Mouse (Mus musculus): ENCODE data around the gene Kdelc1. TPM values are rescaled to one million over a fixed set of nuclear protein-coding genes. Genes with fewer than 3 reads are reported as not detected.

The Kdelc1 gene
- polyA plus RNA-seq, 1 experiment from 2014 or later = 77.7 TPM

DNA sequence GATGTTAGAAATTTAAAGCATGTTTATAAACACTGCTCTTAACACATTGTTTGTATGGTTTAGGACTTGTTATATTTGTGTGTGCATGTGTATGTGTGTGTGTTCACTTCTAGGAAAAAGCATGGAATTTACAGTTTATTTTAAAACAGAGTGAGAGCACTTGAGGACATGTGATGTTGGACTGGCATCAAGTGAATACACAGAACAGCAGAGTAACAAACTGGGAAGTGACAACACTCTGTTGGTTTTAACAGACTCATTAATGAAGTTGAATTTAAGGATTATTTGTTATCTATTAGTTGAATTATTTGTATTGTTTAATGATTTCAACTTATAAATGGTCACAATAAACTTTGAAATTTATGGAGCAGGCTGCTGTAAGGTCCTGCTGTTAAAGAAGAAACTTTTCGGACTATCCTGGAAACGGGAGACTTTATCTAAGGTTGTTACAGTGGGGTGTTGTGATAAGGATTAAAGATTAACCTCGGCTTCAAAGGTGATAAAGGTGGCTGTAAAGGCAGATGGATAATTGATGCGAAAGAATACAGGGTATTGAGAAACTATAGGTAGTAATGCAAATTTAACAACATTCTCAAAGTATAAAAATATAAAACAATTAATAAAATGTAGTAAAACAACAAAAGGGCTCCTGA is 11.4 kb upstream of the Kdelc1 start:
- peaks cover 61% of the 10 kb centered on the region for H3K36me3 ChIP-seq
- no peak overlapping the region for H3K9ac ChIP-seq (replicated peaks)
- H3K27me3 ChIP-seq = no peaks in the 10 kb centered on the region

DNA sequence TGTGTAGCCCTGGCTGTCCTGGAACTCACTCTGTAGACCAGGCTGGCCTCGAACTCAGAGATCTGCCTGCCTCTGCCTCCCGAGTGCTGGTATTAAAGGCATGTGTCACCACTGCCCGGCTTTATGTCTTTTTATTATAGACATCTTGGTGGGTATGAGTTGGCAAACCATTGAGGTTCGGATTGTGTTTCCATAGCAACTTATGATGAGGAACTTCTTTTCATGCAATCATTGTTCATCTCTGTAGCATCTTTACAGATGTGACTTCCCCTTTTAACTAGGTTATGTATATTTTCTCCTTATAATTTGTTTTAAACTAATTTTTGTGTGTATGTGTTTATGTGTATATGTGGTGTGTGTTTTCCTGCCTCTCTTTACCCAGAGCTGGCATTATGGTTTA is 7.0 kb upstream of the Kdelc1 start:
- Histone ChIP-seq H3K36me3 (peaks cover 53% of the 10 kb centered on the region), H3K9me3 (no peaks in the 10 kb centered on the region), H3K9ac (replicated peaks) (no peak overlapping the region), H3K4me2 (no peak overlapping the region), H3K4me3 (replicated peaks) (no peak overlapping the region), H3K27me3 (no peaks in the 10 kb centered on the region), H3K4me1 (replicated peaks) (0 out of 2 replicates have a peak, but pooled peaks cover 5% of the 10 kb centered on the region), H3K27ac (no peak overlapping the region)
- no peak for ATAC-seq (ENCODE audit: insufficient number of reproducible peaks, insufficient read depth, low FRiP score, low TSS enrichment, low read depth)
- 96% methylated on average over 4 of the region's 4 CpGs for WGBS

More for the DNA sequence above, 11.4 kb upstream of the Kdelc1 start:
- Histone ChIP-seq H3K4me1 (replicated peaks) (no peaks in the 10 kb centered on the region), H3K27ac (no peak overlapping the region), H3K9me3 (no peaks in the 10 kb centered on the region), H3K4me2 (no peak overlapping the region), H3K4me3 (replicated peaks) (no peak overlapping the region)
- WGBS = 91% methylated on average over 4 of the region's 4 CpGs
- ATAC-seq (ENCODE audit: insufficient number of reproducible peaks, insufficient read depth, low FRiP score, low TSS enrichment, low read depth) = no peak

DNA sequence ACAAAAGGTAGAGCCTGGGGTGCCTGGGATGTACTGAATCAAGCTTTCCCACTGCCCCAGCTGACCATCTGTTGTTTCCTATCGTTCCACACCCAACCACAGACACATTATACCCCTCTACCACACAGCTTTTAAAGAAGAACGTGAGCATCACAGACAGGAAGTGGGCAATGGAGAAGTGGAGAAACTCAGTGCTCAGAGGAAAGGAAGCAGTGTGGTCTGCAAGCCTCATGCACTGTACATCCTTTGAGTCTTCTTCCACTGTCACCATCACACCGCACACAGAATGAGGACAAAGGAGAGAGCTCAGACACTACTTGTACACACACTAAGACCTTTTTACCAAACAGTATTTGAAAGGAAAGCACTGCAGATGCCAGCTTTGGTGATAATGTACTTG is 3.6 kb upstream of the Kdelc1 start:
- Histone ChIP-seq H3K27ac (no peak overlapping the region), H3K9me3 (no peaks in the 10 kb centered on the region), H3K36me3 (peaks cover 25% of the 10 kb centered on the region), H3K9ac (replicated peaks) (no peak overlapping the region), H3K4me2 (no peak overlapping the region), H3K4me3 (replicated peaks) (no peak overlapping the region), H3K27me3 (no peaks in the 10 kb centered on the region), H3K4me1 (replicated peaks) (peaks cover 8% of the 10 kb centered on the region)
- no peak for ATAC-seq (ENCODE audit: insufficient number of reproducible peaks, insufficient read depth, low FRiP score, low TSS enrichment, low read depth)
- 85% methylated on average over 3 of the region's 3 CpGs for WGBS

DNA sequence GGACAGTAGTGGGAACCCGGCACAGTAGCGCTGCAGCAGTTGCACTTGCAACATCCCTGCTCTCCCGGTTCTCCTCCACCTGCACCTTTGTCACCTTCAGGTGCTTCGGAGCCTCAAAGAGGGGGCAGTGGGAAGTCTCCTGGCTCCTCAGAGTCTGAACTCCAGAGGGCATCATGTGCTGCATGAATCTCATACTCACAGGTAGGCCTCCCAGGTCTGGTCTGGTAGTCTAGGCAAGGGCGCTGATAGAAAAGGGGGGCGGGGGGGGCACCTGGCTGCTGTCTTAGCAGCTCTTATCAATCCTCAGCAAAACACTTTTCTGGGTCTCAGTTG is 1.4 kb upstream of the Kdelc1 start:
- Histone ChIP-seq H3K27me3 (no peaks in the 10 kb centered on the region), H3K4me1 (replicated peaks) (peaks cover 8% of the 10 kb centered on the region), H3K27ac (peak overlapping the region; percentile 96), H3K4me3 (replicated peaks) (peak overlapping the region; percentile 77), H3K4me2 (peak overlapping the region; percentile 74), H3K9ac (replicated peaks) (peak overlapping the region; percentile 86), H3K36me3 (peaks cover 24% of the 10 kb centered on the region), H3K9me3 (no peaks in the 10 kb centered on the region)
- 3% methylated on average over 6 of the region's 6 CpGs for WGBS
- ATAC-seq (ENCODE audit: insufficient number of reproducible peaks, insufficient read depth, low FRiP score, low TSS enrichment, low read depth) = peak; percentile 6; the same call in 1 of the 2 replicates

DNA sequence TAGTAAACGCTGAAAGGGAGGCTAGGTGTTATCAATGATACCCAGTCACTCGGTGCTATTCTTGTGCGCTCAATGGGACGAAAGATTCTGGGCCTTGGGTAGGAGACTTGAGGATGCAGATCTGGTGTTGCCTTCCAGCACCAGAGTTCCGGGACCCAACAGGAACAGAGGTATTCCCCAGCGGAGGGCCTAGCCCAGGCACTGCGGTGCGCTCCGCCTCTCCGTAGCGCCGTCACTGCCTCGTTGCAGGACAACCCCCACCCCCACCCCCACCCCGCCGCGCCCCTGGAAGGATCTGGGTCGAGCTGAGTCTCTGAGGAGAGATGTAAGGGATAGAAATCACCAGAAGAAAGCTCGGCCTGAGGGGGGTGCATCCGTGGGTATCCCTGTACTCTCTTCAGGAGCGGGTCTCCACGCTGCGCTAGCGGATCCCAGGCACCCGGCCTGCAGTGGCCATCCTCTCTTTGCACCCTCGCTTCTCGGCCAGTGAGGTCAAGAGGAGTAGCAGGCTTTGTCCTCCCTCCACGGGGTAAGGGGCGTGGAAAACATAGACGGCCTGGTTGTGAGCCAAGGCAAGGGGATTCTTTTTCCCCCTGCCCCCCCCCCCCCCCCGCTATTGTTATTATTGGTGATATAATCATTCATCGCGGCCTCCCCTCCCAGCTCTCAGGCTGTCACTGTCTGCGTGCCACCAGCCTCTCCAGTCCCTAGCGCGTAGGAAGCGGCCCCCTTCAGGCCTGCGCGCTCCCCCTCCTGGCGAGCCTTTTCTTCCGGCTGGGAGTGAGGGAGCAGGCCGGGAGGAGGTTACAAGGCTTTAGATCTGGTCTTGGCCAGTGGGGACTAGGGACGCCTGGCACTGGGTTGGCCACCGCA is 829 bp upstream of the Kdelc1 start:
- Histone ChIP-seq H3K4me1 (replicated peaks) (peaks cover 8% of the 10 kb centered on the region), H3K9ac (replicated peaks) (peak overlapping the region; percentile 86), H3K27ac (peak overlapping the region; percentile 96), H3K27me3 (no peaks in the 10 kb centered on the region), H3K36me3 (peaks cover 26% of the 10 kb centered on the region), H3K9me3 (no peaks in the 10 kb centered on the region), H3K4me2 (peak overlapping the region; percentile 74), H3K4me3 (replicated peaks) (peak overlapping the region; percentile 77)
- WGBS = under 1% methylated on average over 43 of the region's 43 CpGs
- ATAC-seq (ENCODE audit: insufficient number of reproducible peaks, insufficient read depth, low FRiP score, low TSS enrichment, low read depth) = peak; percentile 83

DNA sequence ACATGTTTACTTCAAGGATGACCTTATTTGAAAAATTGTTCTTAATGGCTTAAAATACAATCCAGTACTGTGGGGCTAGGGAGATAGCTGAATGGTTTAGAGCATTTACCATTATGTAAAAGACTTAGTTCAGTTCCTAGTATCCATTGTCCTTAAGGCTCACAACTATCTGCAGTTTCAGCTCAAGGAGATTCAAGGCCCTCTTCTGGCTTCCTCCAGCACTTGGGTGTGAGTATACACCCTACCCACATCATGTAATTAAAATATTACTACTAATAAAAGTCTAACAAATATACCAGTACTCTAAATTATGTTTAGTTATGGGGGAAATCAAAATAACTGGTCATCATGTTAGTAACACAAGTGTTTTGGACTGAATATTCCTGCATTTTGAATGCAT is 1.0 kb downstream of the Kdelc1 start:
- peak overlapping the region; percentile 74 for H3K4me2 ChIP-seq
- H3K36me3 ChIP-seq = peaks cover 35% of the 10 kb centered on the region
- H3K9ac ChIP-seq (replicated peaks) = 0 out of 2 replicates have a peak overlapping the region, but pooled peaks have one; percentile 28
- peak overlapping the region; percentile 77 for H3K4me3 ChIP-seq (replicated peaks)
- no peak overlapping the region for H3K27ac ChIP-seq
- H3K9me3 ChIP-seq = no peaks in the 10 kb centered on the region
- no peaks in the 10 kb centered on the region for H3K27me3 ChIP-seq
- H3K4me1 ChIP-seq (replicated peaks) = peaks cover 8% of the 10 kb centered on the region
- no peak for ATAC-seq (ENCODE audit: insufficient number of reproducible peaks, insufficient read depth, low FRiP score, low TSS enrichment, low read depth)

DNA sequence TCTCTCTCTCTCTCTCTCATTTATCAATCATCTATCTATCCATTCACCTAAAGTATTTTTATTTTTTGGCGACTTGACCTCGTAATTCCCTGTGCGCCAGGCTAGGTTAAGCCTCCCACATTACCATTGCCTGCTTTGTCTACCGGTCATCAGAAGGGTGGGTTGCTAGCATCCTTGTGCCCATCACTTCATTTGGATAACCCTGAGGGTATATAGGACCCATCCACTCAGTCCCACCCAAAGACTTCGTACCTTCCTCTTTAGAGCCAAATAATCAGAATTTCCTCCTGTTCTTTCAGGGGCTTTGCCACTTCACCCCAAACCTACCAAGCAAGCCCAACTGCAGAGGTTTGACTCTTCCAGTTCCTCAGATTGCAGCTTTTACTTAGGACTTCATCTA is 15.7 kb downstream of the Kdelc1 start:
- no peak for ATAC-seq (ENCODE audit: insufficient number of reproducible peaks, insufficient read depth, low FRiP score, low TSS enrichment, low read depth)
- Histone ChIP-seq H3K4me1 (replicated peaks) (peaks cover 11% of the 10 kb centered on the region), H3K4me3 (replicated peaks) (peak overlapping the region; percentile 79), H3K27me3 (no peaks in the 10 kb centered on the region), H3K36me3 (peaks cover 36% of the 10 kb centered on the region), H3K9me3 (no peaks in the 10 kb centered on the region), H3K27ac (no peak overlapping the region), H3K9ac (replicated peaks) (peak overlapping the region; percentile 56; the same call in 1 of the 2 replicates), H3K4me2 (peak overlapping the region; percentile 73)
- 19% methylated on average over 5 of the region's 5 CpGs for WGBS

DNA sequence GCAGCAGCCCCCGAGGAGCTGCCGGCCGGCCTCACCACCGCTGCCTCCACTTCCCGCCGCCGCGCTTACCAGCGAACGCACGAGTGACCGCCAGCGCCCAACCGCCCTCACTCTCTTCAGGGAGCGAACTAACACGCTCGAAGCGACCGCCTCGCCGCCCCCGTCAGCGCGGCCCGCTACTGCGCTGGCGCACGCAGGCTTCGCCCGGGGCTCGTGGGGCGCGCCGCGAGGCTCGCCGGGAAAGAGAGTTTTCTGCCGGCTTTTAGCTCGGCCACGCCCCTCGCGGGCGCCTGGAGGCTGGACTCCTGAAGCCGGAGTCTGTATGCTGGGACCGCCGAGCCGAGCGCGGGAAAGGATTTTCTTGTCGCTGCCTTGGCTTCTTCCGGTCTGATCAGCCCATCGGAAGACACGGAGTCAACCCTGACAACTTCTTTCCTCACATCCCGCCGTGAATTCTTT is 16.3 kb downstream of the Kdelc1 start, which contains the start of gene Tex30:
Gene Tex30 (minus strand): TSS at position 183 of the 459 bp plus-strand sequence.
- Histone ChIP-seq H3K27me3 (no peaks in the 10 kb centered on the region), H3K9me3 (0 out of 2 replicates have a peak, but pooled peaks cover under 1% of the 10 kb centered on the region), H3K4me2 (peak within 1 kb of the TSS; percentile 73), H3K9ac (replicated peaks) (peak within 1 kb of the TSS; percentile 82), H3K4me3 (replicated peaks) (peak within 1 kb of the TSS; percentile 79), H3K4me1 (replicated peaks) (peaks cover 11% of the 10 kb centered on the region), H3K27ac (peak within 1 kb of the TSS; percentile 93), H3K36me3 (peaks cover 34% of the 10 kb centered on the region)
- peak; percentile 98 for ATAC-seq (ENCODE audit: insufficient number of reproducible peaks, insufficient read depth, low FRiP score, low TSS enrichment, low read depth)
- WGBS = under 1% methylated on average over 54 of the region's 55 CpGs

DNA sequence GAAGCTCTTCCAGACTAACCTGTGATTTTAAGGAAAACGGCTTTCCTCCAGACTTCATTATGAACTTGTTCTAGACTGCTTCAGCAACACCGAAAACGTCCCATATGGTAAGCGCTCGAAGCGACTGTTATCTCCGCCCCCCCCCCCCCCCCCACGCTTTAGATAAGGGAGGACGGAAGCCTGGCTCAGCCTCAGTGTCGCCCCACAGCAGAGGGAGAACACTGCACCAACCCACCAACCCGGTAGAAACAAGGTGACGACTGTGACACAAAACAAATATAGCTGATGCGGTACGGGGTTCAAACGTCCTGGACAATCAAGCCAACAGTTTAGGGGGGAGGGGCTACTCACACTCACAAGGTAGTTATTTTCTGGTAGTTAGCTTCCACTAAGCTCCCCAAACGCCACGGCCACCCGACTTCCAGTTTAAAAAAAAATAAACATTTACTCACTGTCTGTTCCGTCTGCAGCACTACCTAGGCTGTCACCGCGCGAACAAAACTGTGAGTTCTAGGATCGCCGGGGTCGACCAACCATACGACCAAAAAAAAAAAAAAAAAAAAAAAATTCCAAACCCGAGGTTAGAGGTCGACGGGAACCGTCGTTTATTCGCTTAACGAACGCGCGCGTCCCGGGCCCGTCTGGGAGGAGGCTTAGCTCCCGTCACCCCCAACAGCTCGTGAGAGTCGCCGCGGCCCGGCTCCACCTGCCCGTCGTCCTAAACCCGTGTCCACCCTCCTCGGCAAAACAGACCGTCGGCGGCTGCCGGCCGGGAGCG is 17.0 kb downstream of the Kdelc1 start:
- Histone ChIP-seq H3K9me3 (0 out of 2 replicates have a peak, but pooled peaks cover 3% of the 10 kb centered on the region), H3K4me3 (replicated peaks) (peak overlapping the region; percentile 79), H3K36me3 (peaks cover 35% of the 10 kb centered on the region), H3K4me1 (replicated peaks) (peaks cover 11% of the 10 kb centered on the region), H3K27me3 (no peaks in the 10 kb centered on the region), H3K9ac (replicated peaks) (peak overlapping the region; percentile 82), H3K4me2 (peak overlapping the region; percentile 73), H3K27ac (peak overlapping the region; percentile 93)
- ATAC-seq (ENCODE audit: insufficient number of reproducible peaks, insufficient read depth, low FRiP score, low TSS enrichment, low read depth) = peak; percentile 86
- WGBS = 1% methylated on average over 55 of the region's 55 CpGs

DNA sequence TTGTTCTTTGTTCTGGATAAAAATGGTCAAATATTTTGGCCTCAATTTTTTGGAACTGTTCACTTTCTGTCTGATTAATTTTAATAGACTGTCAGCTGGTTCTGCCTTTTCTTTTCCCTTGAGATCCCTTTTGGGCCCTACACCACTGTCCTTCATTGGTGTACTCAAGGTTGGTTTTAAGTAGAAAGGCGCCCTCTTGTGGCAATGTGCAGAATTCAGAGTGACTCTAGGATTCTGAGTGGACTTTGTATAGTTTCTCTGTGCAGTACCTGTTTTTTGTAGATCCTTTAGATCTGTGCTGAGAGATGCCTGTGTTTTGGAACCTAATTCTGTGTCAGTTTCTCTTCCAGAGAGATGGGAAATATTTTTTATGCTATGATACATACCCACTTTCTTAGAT is 54.0 kb downstream of the Kdelc1 start:
- no peaks in the 10 kb centered on the region for H3K4me1 ChIP-seq (replicated peaks)
- no peak overlapping the region for H3K4me3 ChIP-seq (replicated peaks)
- no peak overlapping the region for H3K27ac ChIP-seq
- H3K4me2 ChIP-seq = no peak overlapping the region
- H3K36me3 ChIP-seq = no peaks in the 10 kb centered on the region
- WGBS = 0% methylated on average over 1 of the region's 1 CpGs
- no peak for ATAC-seq (ENCODE audit: insufficient number of reproducible peaks, insufficient read depth, low FRiP score, low TSS enrichment, low read depth)
- H3K9me3 ChIP-seq = no peaks in the 10 kb centered on the region
- H3K9ac ChIP-seq (replicated peaks) = no peak overlapping the region
- H3K27me3 ChIP-seq = no peaks in the 10 kb centered on the region

DNA sequence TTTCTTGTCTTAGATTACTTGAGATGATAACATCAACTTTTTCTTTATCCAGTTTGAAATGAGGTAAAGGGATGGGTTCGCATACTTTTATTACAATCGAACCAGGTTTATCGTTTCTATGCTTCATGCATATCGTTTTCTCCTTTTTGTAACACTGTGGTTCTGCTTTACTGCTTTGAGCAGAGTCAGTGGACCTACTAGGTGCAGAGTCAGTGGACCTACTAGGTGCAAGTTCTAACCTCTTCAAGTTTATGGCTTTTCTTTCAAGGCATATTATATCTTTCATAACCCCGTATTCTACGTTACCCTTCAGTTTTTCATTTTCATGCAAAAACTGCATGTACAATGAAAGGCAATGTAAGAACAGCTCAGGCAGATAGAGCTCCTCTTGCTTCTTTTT is 55.2 kb downstream of the Kdelc1 start:
- H3K4me1 ChIP-seq (replicated peaks) = no peaks in the 10 kb centered on the region
- no peak overlapping the region for H3K27ac ChIP-seq
- 93% methylated on average over 6 of the region's 6 CpGs for WGBS
- ATAC-seq (ENCODE audit: insufficient number of reproducible peaks, insufficient read depth, low FRiP score, low TSS enrichment, low read depth) = no peak
- H3K9ac ChIP-seq (replicated peaks) = no peak overlapping the region
- H3K36me3 ChIP-seq = no peaks in the 10 kb centered on the region
- no peak overlapping the region for H3K4me3 ChIP-seq (replicated peaks)
- H3K27me3 ChIP-seq = no peaks in the 10 kb centered on the region
- H3K9me3 ChIP-seq = no peaks in the 10 kb centered on the region
- H3K4me2 ChIP-seq = no peak overlapping the region

Data from limb, embryonic 12.5 days (tissue).